Mouse (Mus musculus): ENCODE results near the gene Slamf8. TPM values are rescaled to one million over a fixed set of nuclear protein-coding genes. Genes with fewer than 3 reads are reported as not detected.

Gene Slamf8
- 10 to 100 TPM in 23 of 26 experiments, 1 to 10 TPM in 3; 4.0 to 74.0 (median 41.4) TPM for total RNA-seq (2018; cell fraction: chromatin; rRNA removed)
- 10 to 100 TPM in 25 of 26 experiments, 1 to 10 TPM in 1; 7.7 to 94.3 (median 36.2) TPM for total RNA-seq (2018; cell fraction: cytosol; rRNA removed)
- total RNA-seq (2018; cell fraction: nucleus; rRNA removed): 100 to 1,000 TPM in 4 of 26 experiments, 10 to 100 TPM in 21, 1 to 10 TPM in 1; 5.3 to 115 (median 67.9) TPM
- polyA plus RNA-seq (2018): 4.9 to 26.0 TPM (median 20.1 TPM) in 3 replicates

DNA sequence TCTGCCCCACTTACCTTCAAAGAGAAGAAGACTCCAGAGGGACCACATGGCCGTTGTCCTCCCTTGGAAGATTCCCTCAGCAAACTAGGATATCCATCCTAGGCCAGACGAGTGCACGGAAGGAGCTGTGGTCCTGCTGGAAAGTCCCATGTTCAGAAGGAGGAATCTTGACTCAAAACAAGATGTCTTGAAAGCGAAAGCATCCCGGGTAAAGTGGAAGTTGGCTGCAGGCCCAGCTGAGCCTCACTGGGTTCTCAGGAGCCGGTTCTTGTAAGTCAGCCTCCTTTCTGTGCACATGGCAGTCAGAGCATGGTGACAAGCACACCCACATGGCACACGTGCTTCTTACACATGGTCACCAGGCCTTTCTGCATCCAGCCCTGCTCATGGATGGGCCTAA is at the start of gene Slamf8:
Slamf8 (minus strand) TSS at position 184 of the 400 bp plus-strand sequence.
- WGBS (ENCODE audit: missing documents): 23% methylated on average over 7 of the region's 7 CpGs
- no peaks in the 10 kb centered on the region for H3K36me3 ChIP-seq (ENCODE audit: inconsistent target)
- peak within 1 kb of the TSS; percentile 25; the same call in 1 of the 2 replicates for H3K27ac ChIP-seq
- no peak within 1 kb of the TSS for H3K4me3 ChIP-seq (ENCODE audit: inconsistent target)
- peaks cover 6% of the 10 kb centered on the region; the same call in 1 of the 2 replicates for H3K79me2 ChIP-seq (ENCODE audit: inconsistent target)

- no peaks in the 10 kb centered on the region for H3K36me3 ChIP-seq (ENCODE audit: inconsistent target)
- no peak overlapping the region for H3K4me3 ChIP-seq (ENCODE audit: inconsistent target)
- no peaks in the 10 kb centered on the region for H3K79me2 ChIP-seq (ENCODE audit: inconsistent target)
- WGBS (ENCODE audit: missing documents): 97% methylated on average over 2 of the region's 2 CpGs
- no peak overlapping the region for H3K27ac ChIP-seq
Measured at GRCm38 (mm10) chr1:172638781-172639180, 48.4 kb upstream of the Slamf8 start.

DNA sequence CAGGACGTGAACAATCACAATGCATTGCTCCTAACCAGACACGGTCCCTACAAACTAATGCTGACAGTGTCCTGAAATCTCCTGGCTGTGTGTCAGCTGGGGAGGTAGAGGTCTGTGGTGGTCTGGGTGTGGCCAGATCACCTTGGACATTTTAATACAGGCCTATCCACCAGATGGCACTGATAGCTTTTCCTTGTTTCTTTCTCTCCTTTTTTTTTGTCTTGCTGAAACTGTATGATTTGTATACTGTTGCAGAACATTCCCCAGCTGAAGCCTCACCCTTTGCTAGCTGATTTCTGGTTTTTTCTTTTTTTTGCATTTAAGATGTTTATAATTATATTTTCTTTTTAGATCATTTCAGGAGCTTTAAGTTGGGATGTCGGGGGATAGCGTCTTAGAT is 47.4 kb upstream of the Slamf8 start:
- Histone ChIP-seq H3K79me2 (ENCODE audit: inconsistent target) (no peaks in the 10 kb centered on the region), H3K4me3 (ENCODE audit: inconsistent target) (no peak overlapping the region), H3K27ac (no peak overlapping the region), H3K36me3 (ENCODE audit: inconsistent target) (no peaks in the 10 kb centered on the region)
- 100% methylated on average over 4 of the region's 4 CpGs for WGBS (ENCODE audit: missing documents)

- Histone ChIP-seq H3K4me3 (ENCODE audit: inconsistent target) (no peak overlapping the region), H3K79me2 (ENCODE audit: inconsistent target) (no peaks in the 10 kb centered on the region), H3K27ac (no peak overlapping the region), H3K36me3 (ENCODE audit: inconsistent target) (no peaks in the 10 kb centered on the region)
- WGBS (ENCODE audit: missing documents): 18% methylated on average over 5 of the region's 5 CpGs
Measured at GRCm38 (mm10) chr1:172636266-172636665, 45.9 kb upstream of the Slamf8 start.

GRCm38 (mm10) chr1:172635258-172635657 is 44.9 kb upstream of the Slamf8 start:
- Histone ChIP-seq H3K4me3 (ENCODE audit: inconsistent target) (no peak overlapping the region), H3K36me3 (ENCODE audit: inconsistent target) (no peaks in the 10 kb centered on the region), H3K27ac (no peak overlapping the region), H3K79me2 (ENCODE audit: inconsistent target) (no peaks in the 10 kb centered on the region)
- WGBS (ENCODE audit: missing documents): 56% methylated on average over 4 of the region's 4 CpGs

DNA sequence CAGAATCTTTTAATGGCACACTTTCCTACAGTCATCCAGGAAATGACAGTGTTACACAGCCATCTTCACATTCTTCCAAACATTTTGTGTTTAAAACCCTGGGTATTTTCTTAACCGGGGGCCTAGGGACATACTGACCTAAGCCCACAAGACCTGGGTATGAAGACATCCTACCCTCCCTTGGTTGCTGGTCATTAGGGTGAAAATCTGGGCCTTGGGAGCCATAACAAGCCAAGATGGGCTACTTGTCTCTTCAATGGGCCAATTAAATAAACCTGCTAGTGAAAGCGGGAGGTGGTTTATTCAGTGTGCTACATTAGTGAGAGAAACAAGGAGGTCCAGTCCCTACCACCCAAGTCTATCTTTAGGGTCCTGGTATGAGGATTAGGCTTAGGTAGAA is 43.8 kb upstream of the Slamf8 start:
- Histone ChIP-seq H3K79me2 (ENCODE audit: inconsistent target) (no peaks in the 10 kb centered on the region), H3K27ac (no peak overlapping the region), H3K4me3 (ENCODE audit: inconsistent target) (no peak overlapping the region), H3K36me3 (ENCODE audit: inconsistent target) (no peaks in the 10 kb centered on the region)
- WGBS (ENCODE audit: missing documents): 95% methylated on average over 2 of the region's 2 CpGs

GRCm38 (mm10) chr1:172632451-172633326 is 42.3 kb upstream of the Slamf8 start, which contains the start of gene Dusp23:
TSS of gene Dusp23 (minus strand) at chr1:172632962.
- H3K4me3 ChIP-seq (ENCODE audit: inconsistent target): peak within 1 kb of the TSS; percentile 47
- H3K79me2 ChIP-seq (ENCODE audit: inconsistent target): no peaks in the 10 kb centered on the region
- H3K27ac ChIP-seq: peak within 1 kb of the TSS; percentile 67
- H3K36me3 ChIP-seq (ENCODE audit: inconsistent target): no peaks in the 10 kb centered on the region
- WGBS (ENCODE audit: missing documents): under 1% methylated on average over 53 of the region's 53 CpGs

- WGBS (ENCODE audit: missing documents): 98% methylated on average over 5 of the region's 5 CpGs
- no peak overlapping the region for H3K27ac ChIP-seq
- H3K79me2 ChIP-seq (ENCODE audit: inconsistent target): no peaks in the 10 kb centered on the region
- peak overlapping the region; percentile 47; the same call in 1 of the 2 replicates for H3K4me3 ChIP-seq (ENCODE audit: inconsistent target)
- H3K36me3 ChIP-seq (ENCODE audit: inconsistent target): no peaks in the 10 kb centered on the region
Measured at GRCm38 (mm10) chr1:172631721-172632120, 41.4 kb upstream of the Slamf8 start.

DNA sequence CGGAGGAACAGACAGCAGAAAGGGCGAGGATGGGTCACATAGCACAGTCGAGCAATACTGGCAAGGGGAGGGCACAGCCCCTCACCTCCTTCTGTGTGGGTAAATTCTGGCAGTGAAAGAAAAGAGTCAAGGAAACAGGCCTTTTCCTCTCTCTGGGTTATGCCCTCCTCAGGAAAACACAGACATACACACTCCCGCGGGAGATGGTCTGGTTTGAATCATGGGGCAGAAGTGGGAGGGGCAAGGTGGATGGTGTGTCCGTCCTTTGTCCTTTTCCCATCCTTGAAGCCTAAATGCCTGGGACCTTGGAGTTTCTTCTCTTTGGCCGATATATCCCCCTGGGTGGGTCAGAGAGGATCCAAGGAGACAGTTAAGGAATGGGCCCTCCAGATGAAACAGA is 39.5 kb upstream of the Slamf8 start:
- H3K4me3 ChIP-seq (ENCODE audit: inconsistent target): no peak overlapping the region
- no peaks in the 10 kb centered on the region for H3K79me2 ChIP-seq (ENCODE audit: inconsistent target)
- no peak overlapping the region for H3K27ac ChIP-seq
- WGBS (ENCODE audit: missing documents): 86% methylated on average over 7 of the region's 7 CpGs
- no peaks in the 10 kb centered on the region for H3K36me3 ChIP-seq (ENCODE audit: inconsistent target)

DNA sequence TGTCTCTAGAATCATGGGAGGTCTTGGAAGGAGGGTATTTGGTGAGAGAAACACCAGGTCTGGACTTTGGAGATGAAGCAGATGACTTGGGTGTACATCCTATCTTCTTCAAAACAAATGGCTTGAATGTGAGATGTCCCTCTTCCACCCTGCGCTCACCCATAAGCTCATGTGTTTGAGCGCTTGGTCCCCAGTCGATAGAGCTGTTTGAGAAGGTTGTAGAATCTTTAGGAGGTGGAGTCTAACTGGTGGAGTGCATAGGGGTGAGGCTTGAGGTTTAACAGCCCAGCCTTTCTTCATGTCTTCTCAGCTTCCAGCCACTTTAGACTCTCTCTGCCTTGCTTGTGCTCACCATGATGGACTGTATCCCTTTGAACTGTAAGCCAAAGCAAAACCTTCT is 35.9 kb upstream of the Slamf8 start:
- WGBS (ENCODE audit: missing documents): 88% methylated on average over 3 of the region's 3 CpGs
- Histone ChIP-seq H3K79me2 (ENCODE audit: inconsistent target) (no peaks in the 10 kb centered on the region), H3K36me3 (ENCODE audit: inconsistent target) (no peaks in the 10 kb centered on the region), H3K4me3 (ENCODE audit: inconsistent target) (no peak overlapping the region), H3K27ac (no peak overlapping the region)

DNA sequence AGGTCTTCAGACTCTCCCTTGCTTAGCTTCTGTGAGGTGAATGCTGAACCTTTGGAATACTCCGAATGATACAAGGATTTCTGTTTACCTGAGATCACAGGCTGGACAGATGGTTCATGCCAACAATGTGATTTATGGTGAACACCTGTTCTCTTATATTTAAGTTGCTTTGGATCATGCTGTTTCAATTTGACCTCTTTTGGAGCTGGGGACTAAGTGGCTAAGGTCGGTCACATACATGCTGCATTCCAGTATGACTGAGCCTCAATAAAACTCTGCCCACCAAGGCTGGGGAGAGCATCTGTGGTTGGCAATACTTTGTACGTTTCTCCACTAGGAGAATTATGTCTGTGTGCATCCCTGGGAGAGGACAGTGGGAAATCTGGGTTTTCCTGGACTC is 33.7 kb upstream of the Slamf8 start:
- 75% methylated on average over 3 of the region's 3 CpGs for WGBS (ENCODE audit: missing documents)
- Histone ChIP-seq H3K79me2 (ENCODE audit: inconsistent target) (no peaks in the 10 kb centered on the region), H3K27ac (no peak overlapping the region), H3K36me3 (ENCODE audit: inconsistent target) (no peaks in the 10 kb centered on the region), H3K4me3 (ENCODE audit: inconsistent target) (no peak overlapping the region)

- no peaks in the 10 kb centered on the region for H3K79me2 ChIP-seq (ENCODE audit: inconsistent target)
- 39% methylated on average over 5 of the region's 5 CpGs for WGBS (ENCODE audit: missing documents)
- no peak overlapping the region for H3K4me3 ChIP-seq (ENCODE audit: inconsistent target)
- H3K27ac ChIP-seq: no peak overlapping the region
- no peaks in the 10 kb centered on the region for H3K36me3 ChIP-seq (ENCODE audit: inconsistent target)
Measured at GRCm38 (mm10) chr1:172623599-172623998, 33.2 kb upstream of the Slamf8 start.

- no peaks in the 10 kb centered on the region for H3K36me3 ChIP-seq (ENCODE audit: inconsistent target)
- H3K27ac ChIP-seq: no peak overlapping the region
- H3K79me2 ChIP-seq (ENCODE audit: inconsistent target): no peaks in the 10 kb centered on the region
- no peak overlapping the region for H3K4me3 ChIP-seq (ENCODE audit: inconsistent target)
- 6% methylated on average over 6 of the region's 7 CpGs for WGBS (ENCODE audit: missing documents)
Measured at GRCm38 (mm10) chr1:172619235-172619634, 28.9 kb upstream of the Slamf8 start.

GRCm38 (mm10) chr1:172618141-172618540 is 27.8 kb upstream of the Slamf8 start:
- H3K36me3 ChIP-seq (ENCODE audit: inconsistent target): no peaks in the 10 kb centered on the region
- H3K4me3 ChIP-seq (ENCODE audit: inconsistent target): no peak overlapping the region
- 90% methylated on average over 4 of the region's 4 CpGs for WGBS (ENCODE audit: missing documents)
- no peak overlapping the region for H3K27ac ChIP-seq
- H3K79me2 ChIP-seq (ENCODE audit: inconsistent target): no peaks in the 10 kb centered on the region

All from macrophage (primary cell).